Mouse (Mus musculus) left cerebral cortex, adult 11 months (tissue): ENCODE measurements around the gene Slc2a5.

Source experiments
- DNase-seq: peaks from one replicate; pipeline ENCODE4 v3.0.0; 2022; ENCODE audit warnings: low spot score

Gene Slc2a5

GRCm38 (mm10) chr4:150119055-150119454 lies at the start of gene Slc2a5:
Gene Slc2a5, plus strand, starts transcription at chr4:150119283.
- DNase-seq: no peak

GRCm38 (mm10) chr4:150070136-150070535 lies 48.9 kb upstream of the Slc2a5 start:
- no peak for DNase-seq

GRCm38 (mm10) chr4:150072416-150073101 lies 46.5 kb upstream of the Slc2a5 start:
- DNase-seq: no peak

GRCm38 (mm10) chr4:150073102-150073473 lies 46.0 kb upstream of the Slc2a5 start:
- DNase-seq: no peak

GRCm38 (mm10) chr4:150075350-150075749 lies 43.7 kb upstream of the Slc2a5 start:
- no peak for DNase-seq

GRCm38 (mm10) chr4:150076147-150076546 lies 42.9 kb upstream of the Slc2a5 start:
- DNase-seq: no peak

- no peak for DNase-seq
These were observed 40.4 kb upstream of the Slc2a5 start for GRCm38 (mm10) chr4:150078646-150079045.

- DNase-seq: no peak
These were observed 39.8 kb upstream of the Slc2a5 start for GRCm38 (mm10) chr4:150079244-150079643.

- DNase-seq: no peak
These were observed 38.6 kb upstream of the Slc2a5 start for GRCm38 (mm10) chr4:150080330-150080967.

- no peak for DNase-seq
These were observed 33.7 kb upstream of the Slc2a5 start for GRCm38 (mm10) chr4:150085366-150085765.

- DNase-seq: no peak
These were observed 32.3 kb upstream of the Slc2a5 start for GRCm38 (mm10) chr4:150086841-150087160.

- peak; percentile 84 for DNase-seq
These were observed 31.8 kb upstream of the Slc2a5 start, which contains the start of gene Gpr157 for GRCm38 (mm10) chr4:150087161-150087889. Gene Gpr157, plus strand, starts transcription at chr4:150087365.

GRCm38 (mm10) chr4:150087890-150088530 lies 31.1 kb upstream of the Slc2a5 start:
- no peak for DNase-seq

GRCm38 (mm10) chr4:150089121-150089520 lies 30.0 kb upstream of the Slc2a5 start:
- no peak for DNase-seq

- no peak for DNase-seq
These were observed 27.0 kb upstream of the Slc2a5 start for GRCm38 (mm10) chr4:150091887-150092582.

- no peak for DNase-seq
These were observed 26.5 kb upstream of the Slc2a5 start for GRCm38 (mm10) chr4:150092583-150092902.

- DNase-seq: no peak
These were observed 25.3 kb upstream of the Slc2a5 start for GRCm38 (mm10) chr4:150093560-150094462.

- DNase-seq: no peak
These were observed 24.7 kb upstream of the Slc2a5 start for GRCm38 (mm10) chr4:150094463-150094789.

GRCm38 (mm10) chr4:150096309-150096708 lies 22.8 kb upstream of the Slc2a5 start:
- no peak for DNase-seq

GRCm38 (mm10) chr4:150097847-150098246 lies 21.2 kb upstream of the Slc2a5 start:
- DNase-seq: no peak

GRCm38 (mm10) chr4:150098880-150099279 lies 20.2 kb upstream of the Slc2a5 start:
- peak; percentile 64 for DNase-seq
